Mouse (Mus musculus) olfactory bulb, adult 2 months (tissue): ENCODE measurements at regions not wholly inside any gene's neighbourhood (a gene's known extent, or its start where the extent isn't known, plus 50 kb on each side); places are given as distances from the start of the nearest gene placed in this dataset.

Experiments
- CTCF ChIP-seq: fragments of 200-500 bp; IDR thresholded peaks from 2 replicates; pipeline ENCODE4 v1.5.1; 2012; ENCODE audit warnings: low read depth, mild to moderate bottlenecking, low read length, moderate library complexity; ENCODE audit not compliant: insufficient read depth
- POLR2A ChIP-seq: fragments of 200-500 bp; IDR thresholded peaks from 2 replicates; pipeline ENCODE4 v1.6.1; 2012; ENCODE audit warnings: mild to moderate bottlenecking, low read depth, low read length, moderate library complexity; ENCODE audit not compliant: insufficient read depth

GRCm38 (mm10) chr12:29335839-29336469, 192.2 kb upstream of the Myt1l start:
- TF ChIP-seq POLR2A: no peak
- TF ChIP-seq CTCF: no peak
